Mouse (Mus musculus): ENCODE data around the gene Gm11232. TPM values are rescaled to one million over a fixed set of nuclear protein-coding genes. Genes with fewer than 3 reads are reported as not detected.

Gene Gm11232
- polyA plus RNA-seq (2012; rRNA removed) = not detected in 2 replicates

- DNase-seq = no peak
- WGBS = 59% methylated on average over 2 of the region's 2 CpGs
- no peak within 1 kb of the TSS for H3K4me3 ChIP-seq (replicated peaks; ENCODE audit: extremely low read depth, low read depth, low read length)
- H3K4me1 ChIP-seq (ENCODE audit: control insufficient read depth, insufficient read depth, low read length) = no peaks in the 10 kb centered on the region
- TF ChIP-seq POLR2A (IDR thresholded peaks at IDR 0.05; ENCODE audit: borderline replicate concordance, extremely low read depth, low read depth, low read length) (no peak), CTCF (IDR thresholded peaks at IDR 0.05; ENCODE audit: insufficient read depth, low read length) (no peak)
Observed at GRCm38 (mm10) chr4:71757865-71758264, at the start of gene Gm11232. Gene Gm11232 (minus strand): TSS chr4:71757965.

- WGBS = 48% methylated on average over 2 of the region's 2 CpGs
- no peak for TF ChIP-seq CTCF (IDR thresholded peaks at IDR 0.05; ENCODE audit: insufficient read depth, low read length)
- no peak for TF ChIP-seq POLR2A (IDR thresholded peaks at IDR 0.05; ENCODE audit: borderline replicate concordance, extremely low read depth, low read depth, low read length)
- Histone ChIP-seq H3K4me3 (replicated peaks; ENCODE audit: extremely low read depth, low read depth, low read length) (no peak overlapping the region), H3K4me1 (ENCODE audit: control insufficient read depth, insufficient read depth, low read length) (no peaks in the 10 kb centered on the region)
- DNase-seq = no peak
Observed at GRCm38 (mm10) chr4:71805977-71806534, 48.3 kb upstream of the Gm11232 start.

GRCm38 (mm10) chr4:71765529-71765928 is 7.8 kb upstream of the Gm11232 start:
- no peak overlapping the region for H3K4me3 ChIP-seq (replicated peaks; ENCODE audit: extremely low read depth, low read depth, low read length)
- no peak for DNase-seq
- no peaks in the 10 kb centered on the region for H3K4me1 ChIP-seq (ENCODE audit: control insufficient read depth, insufficient read depth, low read length)
- 50% methylated on average over 1 of the region's 1 CpGs for WGBS
- no peak for TF ChIP-seq POLR2A (IDR thresholded peaks at IDR 0.05; ENCODE audit: borderline replicate concordance, extremely low read depth, low read depth, low read length)
- TF ChIP-seq CTCF (IDR thresholded peaks at IDR 0.05; ENCODE audit: insufficient read depth, low read length) = no peak

- H3K4me3 ChIP-seq (replicated peaks; ENCODE audit: extremely low read depth, low read depth, low read length) = no peak overlapping the region
- 91% methylated on average over 3 of the region's 3 CpGs for WGBS
- TF ChIP-seq POLR2A (IDR thresholded peaks at IDR 0.05; ENCODE audit: borderline replicate concordance, extremely low read depth, low read depth, low read length) = no peak
- no peak for DNase-seq
- no peaks in the 10 kb centered on the region for H3K4me1 ChIP-seq (ENCODE audit: control insufficient read depth, insufficient read depth, low read length)
Observed at GRCm38 (mm10) chr4:71765071-71765470, 7.3 kb upstream of the Gm11232 start.

- 69% methylated on average over 11 of the region's 11 CpGs for WGBS
- DNase-seq = no peak
- H3K4me3 ChIP-seq (replicated peaks; ENCODE audit: extremely low read depth, low read depth, low read length) = no peak overlapping the region
- no peak for TF ChIP-seq CTCF (IDR thresholded peaks at IDR 0.05; ENCODE audit: insufficient read depth, low read length)
- no peak for TF ChIP-seq POLR2A (IDR thresholded peaks at IDR 0.05; ENCODE audit: borderline replicate concordance, extremely low read depth, low read depth, low read length)
- no peaks in the 10 kb centered on the region for H3K4me1 ChIP-seq (ENCODE audit: control insufficient read depth, insufficient read depth, low read length)
Observed at GRCm38 (mm10) chr4:71756441-71757221, 1.1 kb downstream of the Gm11232 start.

GRCm38 (mm10) chr4:71745741-71746140 is 12.0 kb downstream of the Gm11232 start:
- no peak for DNase-seq
- WGBS = 49% methylated on average over 1 of the region's 1 CpGs
- Histone ChIP-seq H3K4me1 (ENCODE audit: control insufficient read depth, insufficient read depth, low read length) (no peaks in the 10 kb centered on the region), H3K4me3 (replicated peaks; ENCODE audit: extremely low read depth, low read depth, low read length) (no peak overlapping the region)
- TF ChIP-seq POLR2A (IDR thresholded peaks at IDR 0.05; ENCODE audit: borderline replicate concordance, extremely low read depth, low read depth, low read length) = no peak
- TF ChIP-seq CTCF (IDR thresholded peaks at IDR 0.05; ENCODE audit: insufficient read depth, low read length) = no peak

GRCm38 (mm10) chr4:71736529-71736928 is 21.2 kb downstream of the Gm11232 start:
- Histone ChIP-seq H3K4me1 (ENCODE audit: control insufficient read depth, insufficient read depth, low read length) (no peaks in the 10 kb centered on the region), H3K4me3 (replicated peaks; ENCODE audit: extremely low read depth, low read depth, low read length) (no peak overlapping the region)
- DNase-seq = no peak
- TF ChIP-seq POLR2A (IDR thresholded peaks at IDR 0.05; ENCODE audit: borderline replicate concordance, extremely low read depth, low read depth, low read length) (no peak), CTCF (IDR thresholded peaks at IDR 0.05; ENCODE audit: insufficient read depth, low read length) (no peak)

GRCm38 (mm10) chr4:71735261-71735660 is 22.5 kb downstream of the Gm11232 start:
- 78% methylated on average over 3 of the region's 3 CpGs for WGBS

GRCm38 (mm10) chr4:71729401-71729800 is 28.4 kb downstream of the Gm11232 start:
- no peaks in the 10 kb centered on the region for H3K4me1 ChIP-seq (ENCODE audit: control insufficient read depth, insufficient read depth, low read length)
- no peak for TF ChIP-seq CTCF (IDR thresholded peaks at IDR 0.05; ENCODE audit: insufficient read depth, low read length)
- TF ChIP-seq POLR2A (IDR thresholded peaks at IDR 0.05; ENCODE audit: borderline replicate concordance, extremely low read depth, low read depth, low read length) = no peak
- DNase-seq = no peak
- no peak overlapping the region for H3K4me3 ChIP-seq (replicated peaks; ENCODE audit: extremely low read depth, low read depth, low read length)

More at GRCm38 (mm10) chr4:71735261-71735660, 22.5 kb downstream of the Gm11232 start:
- DNase-seq = no peak
- H3K4me1 ChIP-seq (ENCODE audit: control insufficient read depth, insufficient read depth, low read length) = no peaks in the 10 kb centered on the region
- TF ChIP-seq POLR2A (IDR thresholded peaks at IDR 0.05; ENCODE audit: borderline replicate concordance, extremely low read depth, low read depth, low read length) = no peak
- no peak for TF ChIP-seq CTCF (IDR thresholded peaks at IDR 0.05; ENCODE audit: insufficient read depth, low read length)
- H3K4me3 ChIP-seq (replicated peaks; ENCODE audit: extremely low read depth, low read depth, low read length) = no peak overlapping the region

GRCm38 (mm10) chr4:71727611-71728010 is 30.2 kb downstream of the Gm11232 start:
- no peak for DNase-seq
- TF ChIP-seq CTCF (IDR thresholded peaks at IDR 0.05; ENCODE audit: insufficient read depth, low read length) = no peak
- no peak for TF ChIP-seq POLR2A (IDR thresholded peaks at IDR 0.05; ENCODE audit: borderline replicate concordance, extremely low read depth, low read depth, low read length)
- 45% methylated on average over 2 of the region's 2 CpGs for WGBS
- Histone ChIP-seq H3K4me3 (replicated peaks; ENCODE audit: extremely low read depth, low read depth, low read length) (no peak overlapping the region), H3K4me1 (ENCODE audit: control insufficient read depth, insufficient read depth, low read length) (no peaks in the 10 kb centered on the region)
